Mouse (Mus musculus) lung, embryonic 14.5 days (tissue): ENCODE results near the gene Cacnb2. TPM values are rescaled to one million over a fixed set of nuclear protein-coding genes. Genes with fewer than 3 reads are reported as not detected.

Experiments
- ATAC-seq: fragments of 200-750 bp; cut with Nextera tagmentation; 2 replicates; pipeline ENCODE4 v1.8.0; 2017; ENCODE audit warnings: mild to moderate bottlenecking, moderate TSS enrichment, moderate library complexity; ENCODE audit not compliant: insufficient read depth
- DNase-seq: peaks from one replicate; pipeline ENCODE4 v3.0.0-alpha.2; 2015
- H3K27ac ChIP-seq: fragments of 300-500 bp; sonication (generic); 2 replicates; pipeline ENCODE4 v1.5.1; 2014; ENCODE audit warnings: low read depth, mild to moderate bottlenecking, moderate library complexity
- H3K27me3 ChIP-seq: fragments of 300-500 bp; sonication (generic); 2 replicates; pipeline ENCODE4 v1.6.1; 2014; ENCODE audit warnings: low read length, control low read depth; ENCODE audit not compliant: insufficient read depth
- H3K36me3 ChIP-seq: fragments of 300-500 bp; sonication (generic); 2 replicates; pipeline ENCODE4 v1.6.1; 2014; ENCODE audit warnings: control low read depth; ENCODE audit not compliant: insufficient read depth
- H3K4me1 ChIP-seq: fragments of 300-500 bp; sonication (generic); 2 replicates; pipeline ENCODE4 v1.6.1; 2014; ENCODE audit warnings: antibody characterized with exemption, control low read depth; ENCODE audit not compliant: insufficient read depth
- H3K4me2 ChIP-seq: fragments of 300-500 bp; sonication (generic); 2 replicates; pipeline ENCODE4 v1.6.1; 2014; ENCODE audit warnings: mild to moderate bottlenecking
- H3K4me3 ChIP-seq: fragments of 300-500 bp; sonication (generic); 2 replicates; pipeline ENCODE4 v1.5.1; 2014; ENCODE audit warnings: low read depth, low read length
- H3K9ac ChIP-seq: fragments of 300-500 bp; sonication (generic); 2 replicates; pipeline ENCODE4 v1.6.1; 2014
- H3K9me3 ChIP-seq: fragments of 300-500 bp; sonication (generic); 2 replicates; pipeline ENCODE4 v1.6.1; 2016; ENCODE audit warnings: low read depth, low read length, control low read depth
- CTCF ChIP-seq: IDR thresholded peaks from 2 replicates; pipeline ENCODE4 v1.5.1; 2016; ENCODE audit warnings: antibody characterized with exemption, low read depth
- WGBS: fragments of 180-500 bp; shearing (Covaris S2); extraction: QIAGEN DNeasy Blood & Tissue Kit; methylation state at CpG from one replicate; pipeline ENCODE4 v1.1.7; 2014; 5-methylcytosine and 5-hydroxymethylcytosine counted together
- polyA plus RNA-seq: library from polyadenylated mRNA; unstranded; fragments of >200 nt; fragmentation: Nextera tagmentation; extraction: Ambion mirVana; gene quantifications from 2 replicates; pipeline ENCODE4 v1.2.1, GENCODE M21; 2014

The Cacnb2 gene
- polyA plus RNA-seq, 1 experiment from 2014 or later, result 9.8 TPM

DNA sequence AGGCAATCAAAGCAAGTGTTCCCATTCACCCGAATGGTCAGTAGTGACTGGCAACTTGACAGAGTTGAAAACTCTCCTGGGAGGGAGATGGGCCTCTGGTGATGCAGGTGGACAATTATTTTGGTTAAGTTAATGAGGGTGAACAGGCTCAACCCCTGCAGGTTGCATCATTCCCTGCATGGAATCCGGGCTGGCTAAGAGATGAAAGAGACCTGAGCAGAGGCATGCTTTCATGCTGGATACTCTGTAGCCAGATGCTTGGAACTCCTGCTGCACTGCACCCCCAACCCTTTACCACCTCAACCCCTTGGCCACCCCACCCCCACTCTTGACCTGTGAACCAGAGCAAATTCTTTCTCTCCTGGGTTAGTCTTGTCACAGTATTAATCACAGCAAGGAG, 258.7 kb downstream of the Cacnb2 start:
- Histone ChIP-seq H3K4me1 (no peaks in the 10 kb centered on the region), H3K36me3 (no peaks in the 10 kb centered on the region), H3K9me3 (no peaks in the 10 kb centered on the region), H3K4me3 (no peak overlapping the region), H3K27me3 (no peaks in the 10 kb centered on the region), H3K27ac (no peak overlapping the region), H3K4me2 (no peak overlapping the region), H3K9ac (no peak overlapping the region)
- ATAC-seq (no peak), DNase-seq (no peak)
- WGBS, result 31% methylated on average over 2 of the region's 2 CpGs
- TF ChIP-seq CTCF, result no peak

- no peak overlapping the region for H3K27ac ChIP-seq
- no peak overlapping the region for H3K9ac ChIP-seq
- H3K27me3 ChIP-seq, result no peaks in the 10 kb centered on the region
- TF ChIP-seq CTCF, result no peak
- DNase-seq, result no peak
- no peak overlapping the region for H3K4me2 ChIP-seq
- no peaks in the 10 kb centered on the region for H3K9me3 ChIP-seq
- H3K36me3 ChIP-seq, result no peaks in the 10 kb centered on the region
- WGBS, result 23% methylated on average over 1 of the region's 1 CpGs
- no peak overlapping the region for H3K4me3 ChIP-seq
- no peaks in the 10 kb centered on the region for H3K4me1 ChIP-seq
- ATAC-seq, result no peak
These were observed 260.1 kb downstream of the Cacnb2 start for GRCm38 (mm10) chr2:14862981-14863380.

GRCm38 (mm10) chr2:14873116-14873515, 270.2 kb downstream of the Cacnb2 start:
- no peaks in the 10 kb centered on the region for H3K36me3 ChIP-seq
- H3K9me3 ChIP-seq, result no peaks in the 10 kb centered on the region
- H3K27me3 ChIP-seq, result no peaks in the 10 kb centered on the region
- WGBS, result 27% methylated on average over 1 of the region's 1 CpGs
- H3K4me1 ChIP-seq, result 0 out of 2 replicates have a peak, but pooled peaks cover 10% of the 10 kb centered on the region
- H3K9ac ChIP-seq, result no peak overlapping the region
- no peak for ATAC-seq
- H3K27ac ChIP-seq, result no peak overlapping the region
- no peak for TF ChIP-seq CTCF
- DNase-seq, result no peak
- no peak overlapping the region for H3K4me3 ChIP-seq
- H3K4me2 ChIP-seq, result no peak overlapping the region

DNA sequence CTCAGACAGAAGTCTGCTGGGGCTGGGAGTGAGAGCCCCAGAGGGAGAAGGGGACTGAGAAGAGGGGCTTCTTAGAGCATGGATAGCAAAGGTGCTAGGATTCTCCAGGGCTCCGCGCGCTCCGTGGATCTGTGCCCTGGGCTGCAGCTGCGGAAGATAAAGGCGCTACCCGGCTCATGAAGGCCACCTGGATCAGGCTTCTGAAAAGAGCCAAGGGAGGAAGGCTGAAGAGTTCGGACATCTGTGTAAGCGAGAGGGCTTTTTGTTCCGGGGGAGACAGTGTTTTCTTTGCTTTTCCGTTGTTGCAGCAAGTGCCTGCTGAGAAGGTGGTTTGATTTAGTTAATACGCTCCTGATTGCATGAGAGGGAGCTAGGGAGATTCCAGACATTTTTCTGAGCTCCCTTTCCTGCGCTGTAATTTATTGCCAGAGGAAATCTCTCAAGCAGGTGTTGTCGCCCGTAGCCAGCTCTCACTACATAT, 270.9 kb downstream of the Cacnb2 start:
- DNase-seq (no peak), ATAC-seq (peak; percentile 47; the same call in 1 of the 2 replicates)
- H3K36me3 ChIP-seq, result no peaks in the 10 kb centered on the region
- peak overlapping the region; percentile 22 for H3K4me3 ChIP-seq
- H3K9ac ChIP-seq, result peak overlapping the region; percentile 44
- H3K27me3 ChIP-seq, result no peaks in the 10 kb centered on the region
- H3K4me2 ChIP-seq, result peak overlapping the region; percentile 55
- WGBS, result 14% methylated on average over 15 of the region's 15 CpGs
- no peak for TF ChIP-seq CTCF
- H3K27ac ChIP-seq, result peak overlapping the region; percentile 42; the same call in 1 of the 2 replicates
- H3K4me1 ChIP-seq, result 0 out of 2 replicates have a peak, but pooled peaks cover 10% of the 10 kb centered on the region
- no peaks in the 10 kb centered on the region for H3K9me3 ChIP-seq

- H3K36me3 ChIP-seq, result no peaks in the 10 kb centered on the region
- no peak; the same call in 1 of the 2 replicates for ATAC-seq
- peak overlapping the region; percentile 37; the same call in 1 of the 2 replicates for H3K27ac ChIP-seq
- TF ChIP-seq CTCF, result no peak
- no peak overlapping the region; the same call in 1 of the 2 replicates for H3K9ac ChIP-seq
- H3K9me3 ChIP-seq, result no peaks in the 10 kb centered on the region
- H3K4me2 ChIP-seq, result peak overlapping the region; percentile 55
- WGBS, result 30% methylated on average over 13 of the region's 13 CpGs
- no peaks in the 10 kb centered on the region for H3K27me3 ChIP-seq
- H3K4me3 ChIP-seq, result 0 out of 2 replicates have a peak overlapping the region, but pooled peaks have one; percentile 22
- 0 out of 2 replicates have a peak, but pooled peaks cover 10% of the 10 kb centered on the region for H3K4me1 ChIP-seq
- DNase-seq, result no peak
These were observed 271.6 kb downstream of the Cacnb2 start for GRCm38 (mm10) chr2:14874281-14875037.

GRCm38 (mm10) chr2:14875121-14875520, 272.2 kb downstream of the Cacnb2 start:
- no peak overlapping the region for H3K9ac ChIP-seq
- ATAC-seq (no peak), DNase-seq (no peak)
- 40% methylated on average over 2 of the region's 2 CpGs for WGBS
- H3K4me2 ChIP-seq, result 0 out of 2 replicates have a peak overlapping the region, but pooled peaks have one; percentile 55
- no peak overlapping the region for H3K4me3 ChIP-seq
- H3K36me3 ChIP-seq, result no peaks in the 10 kb centered on the region
- no peaks in the 10 kb centered on the region for H3K27me3 ChIP-seq
- no peaks in the 10 kb centered on the region for H3K9me3 ChIP-seq
- TF ChIP-seq CTCF, result no peak
- H3K27ac ChIP-seq, result no peak overlapping the region
- 0 out of 2 replicates have a peak, but pooled peaks cover 10% of the 10 kb centered on the region for H3K4me1 ChIP-seq

DNA sequence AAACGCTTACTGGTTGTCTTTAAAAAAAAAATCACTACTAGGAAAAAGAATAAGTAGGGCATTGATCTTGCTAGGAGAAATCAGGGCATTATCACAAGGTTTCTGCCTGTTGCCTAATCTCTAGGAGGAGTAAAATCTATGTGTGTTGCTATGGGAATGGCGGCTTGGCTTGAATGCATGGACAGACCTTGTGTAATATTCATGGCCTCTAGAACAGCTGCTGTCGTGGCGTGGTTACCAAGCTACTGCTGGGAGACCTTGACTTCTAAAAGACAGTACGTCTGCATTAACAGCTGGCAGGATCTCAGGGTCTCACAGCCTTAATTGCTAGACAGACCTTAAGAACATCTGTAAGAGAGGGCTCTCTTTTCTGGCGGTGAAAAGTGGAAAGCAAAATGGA, 272.7 kb downstream of the Cacnb2 start:
- no peaks in the 10 kb centered on the region for H3K36me3 ChIP-seq
- 68% methylated on average over 6 of the region's 6 CpGs for WGBS
- H3K27me3 ChIP-seq, result no peaks in the 10 kb centered on the region
- ATAC-seq (no peak), DNase-seq (no peak)
- no peak overlapping the region for H3K4me3 ChIP-seq
- no peak for TF ChIP-seq CTCF
- no peak overlapping the region for H3K4me2 ChIP-seq
- H3K27ac ChIP-seq, result no peak overlapping the region
- H3K4me1 ChIP-seq, result 0 out of 2 replicates have a peak, but pooled peaks cover 10% of the 10 kb centered on the region
- no peak overlapping the region for H3K9ac ChIP-seq
- no peaks in the 10 kb centered on the region for H3K9me3 ChIP-seq
